Mouse (Mus musculus) MN1 (cell line): ENCODE data around the gene Gstp1.
"Not testable (repeated sequence)": the region's sequence is repeated elsewhere in the genome, so short reads cannot be mapped to it uniquely, and the experiment has no call there.

Experiments
- DNase-seq: peaks from one replicate; pipeline ENCODE4 v3.0.0-alpha.2; 2016; ENCODE audit warnings: low spot score

The Gstp1 gene

DNA sequence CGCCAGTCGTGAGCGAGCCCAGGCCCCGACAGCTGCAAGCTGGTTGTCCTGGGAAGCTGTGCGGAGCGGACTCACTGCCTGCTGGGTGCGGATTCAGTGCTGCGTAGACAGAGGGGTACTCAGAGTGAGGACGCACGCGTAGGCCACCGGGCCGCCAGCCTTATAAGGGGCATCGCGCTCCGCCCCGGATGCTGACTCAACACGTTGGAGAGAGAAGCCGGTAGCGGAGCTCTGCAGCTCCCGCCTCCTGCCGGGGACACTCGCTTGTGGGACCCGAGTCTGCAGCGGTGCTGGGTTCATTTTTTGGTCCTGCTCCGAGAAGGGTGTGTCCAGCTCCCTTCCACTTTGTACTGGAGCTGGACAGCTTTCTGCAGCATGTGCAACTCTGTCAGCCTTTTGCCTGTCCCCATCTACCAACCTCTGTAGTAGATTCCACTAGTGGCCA is at the start of gene Gstp1:
Gstp1 (minus strand) TSS at position 198 of the 445 bp plus-strand sequence.
- DNase-seq = peak; percentile 81

DNA sequence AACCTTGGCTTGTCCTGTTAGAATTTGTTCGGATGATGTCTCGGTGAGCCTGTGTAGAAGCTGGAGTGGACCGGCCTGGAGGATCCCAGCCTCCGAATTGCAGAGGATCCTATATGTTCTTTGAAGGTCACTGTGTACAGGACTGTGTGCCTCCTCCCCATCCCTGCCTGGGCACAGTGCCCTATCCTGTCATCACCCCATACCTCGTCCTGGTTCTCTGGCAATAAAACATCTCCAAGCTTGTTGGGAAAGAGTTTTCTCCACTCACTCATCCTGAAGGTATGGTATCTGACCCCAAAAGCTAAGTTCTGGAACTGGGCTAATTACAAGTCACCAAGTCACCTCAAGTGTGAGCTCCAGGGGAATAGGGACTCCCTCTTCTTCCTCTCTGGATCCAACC is 49.3 kb upstream of the Gstp1 start:
- no peak for DNase-seq

DNA sequence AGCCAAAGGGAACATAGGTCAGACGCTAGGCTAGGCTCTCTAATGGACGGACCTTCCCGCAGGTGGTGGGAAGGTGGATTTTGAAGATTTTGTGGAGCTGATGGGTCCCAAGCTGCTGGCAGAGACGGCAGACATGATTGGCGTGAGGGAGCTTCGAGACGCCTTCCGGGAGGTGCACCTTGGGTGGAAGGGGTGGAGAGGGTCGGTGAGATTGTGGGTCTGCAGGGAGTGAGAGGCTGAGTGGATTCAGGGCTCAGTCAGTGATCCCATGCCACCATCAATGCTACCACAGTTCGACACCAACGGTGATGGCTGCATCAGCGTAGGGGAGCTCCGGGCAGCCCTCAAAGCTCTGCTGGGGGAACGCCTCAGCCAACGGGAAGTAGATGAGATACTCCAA is 48.4 kb upstream of the Gstp1 start:
- DNase-seq = no peak

DNA sequence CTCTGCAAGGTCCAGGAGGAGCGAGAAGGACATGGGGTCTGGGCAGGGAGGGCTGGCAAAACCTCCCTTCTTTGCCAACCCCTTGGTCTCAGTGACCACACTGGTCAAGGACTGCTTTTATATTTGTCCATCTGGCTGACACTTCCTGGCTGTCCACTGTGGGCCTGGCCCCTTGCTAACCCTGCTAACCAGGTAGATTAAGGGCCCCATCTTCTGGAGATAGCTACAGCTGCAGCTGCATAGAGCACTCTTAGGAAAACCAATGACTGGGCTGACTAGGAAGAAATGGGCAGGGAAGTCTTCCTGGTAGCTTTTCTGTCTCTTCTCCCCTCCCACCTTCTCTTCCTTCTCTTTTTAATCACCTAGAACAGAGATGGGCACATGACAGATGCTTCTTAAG is 47.2 kb upstream of the Gstp1 start:
- no peak for DNase-seq

DNA sequence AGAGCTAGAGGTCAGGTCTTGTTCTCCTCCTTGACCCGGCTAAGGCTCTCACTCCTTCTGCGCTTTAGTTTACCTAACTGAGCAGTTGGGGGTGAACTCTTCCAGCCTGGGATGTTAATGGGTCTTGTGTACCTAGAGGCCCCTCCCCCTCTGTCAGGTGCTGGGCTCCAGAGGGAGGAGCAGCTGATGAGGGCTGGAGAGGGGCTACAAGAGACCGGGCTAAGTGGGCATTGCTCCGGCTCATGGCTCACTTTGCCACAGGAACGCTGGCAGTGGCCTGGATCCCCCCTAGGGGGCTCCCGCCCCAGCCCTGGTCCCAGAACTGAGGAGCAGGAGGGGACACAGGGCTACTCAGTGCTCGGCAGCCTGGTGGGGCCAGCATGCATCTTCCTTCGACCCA is 46.0 kb upstream of the Gstp1 start:
- DNase-seq = no peak

DNA sequence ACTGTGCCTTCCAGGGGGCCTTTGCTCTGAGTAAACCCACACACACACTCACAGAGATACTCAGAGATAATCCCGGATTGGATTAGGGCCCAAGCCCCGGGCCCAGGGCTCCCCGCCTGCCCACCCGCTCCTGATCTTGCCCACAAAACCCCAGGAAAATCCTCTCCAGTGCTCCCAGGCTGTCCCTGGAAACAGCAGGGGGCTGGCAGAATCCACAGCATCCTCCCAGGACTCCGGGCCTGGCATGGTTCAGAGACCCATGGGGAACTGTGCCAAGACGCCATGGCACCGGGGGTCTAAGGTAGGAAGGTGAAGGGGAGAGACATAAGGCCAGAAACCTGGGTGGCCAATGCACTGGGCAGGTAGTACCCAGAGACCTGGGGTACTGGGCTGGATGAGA is 45.5 kb upstream of the Gstp1 start:
- DNase-seq = no peak

DNA sequence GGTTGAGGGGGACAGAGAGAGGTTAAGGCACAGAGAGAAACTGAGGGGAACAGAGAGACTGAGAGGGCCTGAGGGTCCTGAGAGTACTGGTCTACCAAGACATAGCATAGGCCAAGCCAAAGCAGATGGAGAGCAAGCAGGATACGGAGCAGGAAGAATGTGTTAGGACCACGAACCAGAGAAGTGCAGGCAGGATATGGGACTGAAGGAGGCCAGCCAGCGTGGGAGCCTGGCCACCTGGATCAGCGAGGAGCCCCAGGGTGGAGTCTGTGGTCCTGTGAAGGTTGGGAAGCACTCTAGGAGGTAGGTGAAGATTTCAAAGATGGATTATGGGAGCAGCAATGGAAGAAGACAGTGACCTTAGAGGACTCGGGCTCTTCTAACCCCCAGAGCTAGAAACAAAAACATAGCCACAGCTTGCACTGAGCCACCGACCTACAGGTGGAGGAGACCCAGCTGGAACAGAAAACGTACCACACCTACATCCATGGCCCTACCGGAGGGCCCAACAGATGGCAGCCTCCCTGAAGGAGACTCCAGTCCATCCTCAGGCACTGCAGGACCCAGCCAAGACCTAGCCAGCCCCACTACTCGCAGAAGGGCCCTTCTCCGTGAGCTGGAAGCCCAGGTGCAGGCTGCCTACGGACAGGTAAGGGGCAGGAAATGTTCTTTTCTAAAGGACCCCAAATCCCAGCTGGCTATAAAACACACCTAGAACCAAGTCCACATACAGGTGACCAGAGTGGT is 44.6 kb upstream of the Gstp1 start:
- DNase-seq = no peak

DNA sequence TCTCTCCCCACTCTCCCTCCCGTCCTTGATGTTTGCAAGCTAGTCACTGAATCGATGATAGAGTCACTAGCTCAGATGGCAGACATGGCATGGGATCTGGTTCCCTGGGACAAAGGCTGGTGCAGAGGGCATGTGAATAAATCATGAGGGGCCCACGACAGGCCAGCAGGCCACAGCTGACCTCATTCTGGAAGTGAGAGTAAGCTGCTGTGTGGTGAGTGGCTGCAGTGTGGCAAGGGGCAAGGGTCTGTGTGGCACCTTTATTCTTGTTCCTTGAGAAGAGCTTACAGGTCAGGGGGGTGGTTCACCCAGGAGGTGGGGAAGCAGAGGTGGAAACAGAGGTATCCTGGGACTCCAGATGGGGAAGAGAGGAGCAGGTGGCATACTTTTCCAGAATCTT is 43.6 kb upstream of the Gstp1 start, which contains the start of gene Cabp2:
Cabp2 (plus strand) TSS at position 185 of the 400 bp plus-strand sequence.
- no peak for DNase-seq

DNA sequence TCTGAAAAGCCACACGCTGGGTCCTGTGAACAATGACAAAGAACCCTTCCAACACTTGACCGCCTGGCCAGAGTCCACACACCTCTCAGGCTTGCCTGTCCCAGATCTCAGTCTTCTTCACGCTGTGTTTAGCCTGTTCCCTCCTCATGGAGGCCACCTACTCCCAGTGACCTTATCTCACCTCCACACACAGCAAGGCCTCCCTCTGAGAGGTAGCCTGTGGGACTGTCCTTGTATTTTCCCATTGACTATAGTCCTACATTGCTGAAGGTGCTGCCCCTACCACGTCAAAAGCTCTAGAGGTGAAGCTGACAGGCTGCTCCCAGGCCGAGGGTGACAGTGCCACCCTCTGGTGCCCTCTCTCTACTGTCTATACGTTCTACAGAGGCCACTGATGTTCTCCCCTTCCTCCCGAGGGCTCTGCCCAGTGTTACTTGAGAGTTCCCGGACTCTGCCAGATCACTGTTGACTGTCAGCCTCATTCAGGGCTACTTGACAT is 42.8 kb upstream of the Gstp1 start:
- no peak for DNase-seq

DNA sequence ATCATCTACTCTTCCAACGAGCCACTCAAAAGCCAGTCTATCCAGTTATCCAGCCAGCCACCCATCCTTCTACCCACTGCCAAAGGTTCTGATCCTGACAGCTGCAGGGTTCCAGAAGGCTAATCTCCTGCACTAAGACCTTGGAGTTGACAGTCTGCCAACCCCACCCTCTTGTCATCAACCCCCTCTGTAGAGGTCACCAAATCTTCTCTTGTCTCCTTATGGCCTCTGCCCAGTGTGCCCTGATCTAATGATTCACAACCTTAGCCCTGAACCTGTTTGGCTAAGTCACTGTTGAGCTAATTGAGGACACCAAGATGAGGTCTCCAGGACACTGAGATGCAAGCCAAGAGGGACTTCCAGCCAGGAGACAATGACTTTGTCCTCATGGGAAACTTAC is 41.8 kb upstream of the Gstp1 start:
- no peak for DNase-seq

DNA sequence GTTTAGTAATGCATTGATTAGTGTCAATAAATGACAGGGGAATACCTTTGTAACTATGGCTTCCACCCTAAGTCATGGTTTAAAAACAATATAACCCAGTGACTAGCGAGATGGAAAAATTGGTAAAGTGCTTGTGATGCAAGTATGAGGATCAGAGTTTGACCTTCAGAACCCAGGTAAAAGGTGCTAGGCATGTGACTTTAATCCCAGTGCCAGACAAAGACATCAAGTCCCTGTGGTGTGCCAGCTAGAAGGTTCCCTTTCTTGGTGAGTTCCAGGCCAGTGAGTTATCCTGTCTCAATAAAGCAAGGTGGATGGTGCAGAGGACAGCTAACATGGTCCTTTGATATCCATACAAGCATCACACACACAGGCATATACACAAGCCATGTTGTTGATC is 37.7 kb upstream of the Gstp1 start:
- no peak for DNase-seq

DNA sequence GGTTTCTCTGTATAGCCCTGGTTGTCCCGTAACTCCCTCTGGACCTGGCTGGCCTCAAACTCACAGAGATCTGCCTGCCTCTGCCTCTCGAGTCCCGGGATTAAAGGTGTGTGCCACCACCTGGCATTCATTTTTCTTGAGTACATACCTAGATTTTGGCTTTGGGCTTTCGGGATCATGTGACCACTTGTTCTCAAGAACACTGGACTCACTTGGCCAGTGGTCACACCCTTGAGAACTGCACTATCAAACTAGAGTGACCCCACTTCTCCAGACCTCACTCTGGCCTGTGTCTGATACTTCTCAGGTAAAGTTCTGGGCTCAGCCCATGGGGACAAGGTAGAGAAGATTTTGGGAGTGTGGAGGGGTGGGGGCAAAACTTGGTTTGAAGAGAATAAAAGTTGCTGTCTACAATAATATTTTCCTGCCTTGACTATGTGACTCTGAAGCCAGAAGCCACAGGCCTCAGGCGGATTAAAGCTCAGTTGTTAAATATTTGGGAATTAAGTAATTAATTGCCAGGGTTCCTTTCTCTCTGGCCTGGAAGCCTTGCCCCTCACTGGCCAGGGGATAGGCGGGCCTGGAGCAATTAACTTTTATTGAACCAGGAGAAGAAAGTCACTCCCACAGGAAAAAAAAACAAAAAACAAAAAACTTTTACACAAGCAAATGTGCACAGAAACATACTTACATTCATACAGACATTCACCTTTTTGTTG is 35.1 kb upstream of the Gstp1 start:
- no peak for DNase-seq

DNA sequence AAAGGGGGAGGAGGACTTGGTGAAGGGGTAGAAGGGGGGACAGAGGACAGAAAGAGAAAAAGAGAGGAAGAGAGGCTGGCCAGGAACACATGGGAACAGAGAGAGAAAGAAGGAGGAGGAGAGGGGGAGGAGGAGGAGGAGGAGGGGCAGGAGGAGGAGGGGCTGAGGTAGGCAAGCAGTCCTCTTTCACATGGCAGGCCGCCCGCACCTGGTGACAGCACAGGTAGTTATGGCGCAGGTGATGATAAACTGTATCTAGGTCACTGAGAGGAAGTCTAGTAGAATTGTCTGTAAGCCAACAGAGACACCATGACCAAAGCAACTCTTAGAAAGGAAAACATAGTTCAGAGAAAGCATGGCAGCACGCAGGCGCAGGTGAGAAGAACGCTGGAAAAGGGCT is 33.6 kb upstream of the Gstp1 start:
- DNase-seq = no peak

DNA sequence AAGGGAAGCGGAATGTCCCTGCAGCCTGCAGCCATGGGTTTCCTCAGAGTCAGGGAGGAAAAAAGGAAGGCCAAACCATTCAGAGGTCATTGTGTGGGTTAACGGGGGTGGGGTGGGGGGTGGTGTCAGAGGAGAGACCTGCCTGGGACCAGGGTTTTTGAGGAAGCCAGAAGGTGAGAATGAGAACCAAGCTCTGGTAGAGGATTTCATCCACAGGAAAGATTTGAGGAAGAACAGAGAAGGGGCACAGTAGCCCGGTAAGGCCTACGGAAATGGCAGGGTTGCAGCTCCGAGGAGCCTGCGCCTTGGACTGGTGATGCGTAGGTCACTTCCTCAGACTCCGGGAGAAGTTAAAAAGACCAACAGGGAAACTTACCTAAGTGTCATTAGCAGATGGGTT is 33.0 kb upstream of the Gstp1 start:
- no peak for DNase-seq

DNA sequence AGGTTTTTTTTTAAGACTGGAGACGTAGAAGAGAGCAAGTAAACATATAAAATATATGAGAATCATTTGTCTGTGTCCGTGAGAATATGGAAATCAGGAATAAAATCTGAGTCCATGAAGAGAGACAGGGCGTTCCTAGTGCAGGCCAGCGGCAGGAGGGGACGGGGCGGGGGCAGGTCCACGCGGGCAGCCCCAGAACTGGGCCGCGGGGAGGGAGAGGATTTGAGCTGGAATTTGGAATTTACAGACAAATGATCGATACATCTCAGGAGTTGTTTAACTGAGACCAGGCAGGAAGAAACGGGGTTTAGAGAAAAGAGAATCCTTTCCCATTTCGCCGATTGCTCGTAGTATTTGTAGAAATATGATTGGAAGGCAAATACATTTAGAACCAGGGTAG is 32.5 kb upstream of the Gstp1 start:
- no peak for DNase-seq

DNA sequence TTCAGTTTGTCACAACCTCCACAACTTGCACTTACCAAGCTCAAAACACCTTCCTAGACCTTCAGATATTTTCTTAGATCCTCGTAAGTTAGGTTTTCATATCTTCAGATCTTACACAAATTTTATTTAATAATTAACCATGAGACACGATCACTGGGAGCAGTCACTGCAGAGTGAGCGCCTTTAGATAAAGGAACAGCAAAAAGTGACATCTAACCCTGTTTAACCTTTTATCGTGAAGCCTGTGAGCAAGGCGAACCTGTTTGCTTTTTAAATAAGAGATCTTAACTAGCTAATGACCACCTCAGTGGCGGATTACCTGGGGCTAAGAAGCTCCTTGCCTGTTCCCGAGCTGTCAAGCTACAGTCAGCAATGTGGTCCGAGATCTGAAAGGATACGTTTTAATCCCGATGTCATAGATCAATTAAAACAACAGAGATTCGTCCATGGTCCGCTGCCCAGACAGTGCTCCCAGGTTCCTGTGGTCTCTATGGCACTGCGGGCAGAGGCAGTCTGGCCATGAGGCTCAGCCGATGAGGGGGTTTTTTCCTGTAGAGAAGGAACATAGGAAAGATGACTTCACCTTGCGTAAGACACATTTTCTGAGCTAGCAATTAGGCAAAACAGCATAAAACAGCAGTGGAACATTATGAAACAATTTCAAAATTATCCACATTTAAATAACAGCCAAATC is 31.1 kb upstream of the Gstp1 start:
- no peak for DNase-seq

DNA sequence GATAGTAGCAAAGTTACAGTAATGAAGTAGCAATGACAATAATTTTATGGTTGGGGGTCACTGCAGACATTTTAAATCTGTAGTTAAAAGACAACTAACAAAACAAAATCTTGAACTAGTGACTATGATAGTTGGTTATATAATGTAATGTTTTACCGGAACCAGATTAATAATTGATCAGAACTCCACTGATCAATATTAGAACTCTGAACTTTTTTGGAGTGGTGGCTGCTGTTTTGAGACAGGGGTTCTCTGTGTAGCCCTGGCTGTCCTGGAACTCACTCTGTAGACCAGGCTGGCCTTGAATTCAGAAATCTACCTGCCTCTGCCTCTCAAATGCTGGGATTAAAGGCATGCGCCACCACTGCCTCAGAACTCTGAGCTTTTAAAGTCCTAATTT is 30.5 kb upstream of the Gstp1 start:
- DNase-seq = not testable (repeated sequence)

DNA sequence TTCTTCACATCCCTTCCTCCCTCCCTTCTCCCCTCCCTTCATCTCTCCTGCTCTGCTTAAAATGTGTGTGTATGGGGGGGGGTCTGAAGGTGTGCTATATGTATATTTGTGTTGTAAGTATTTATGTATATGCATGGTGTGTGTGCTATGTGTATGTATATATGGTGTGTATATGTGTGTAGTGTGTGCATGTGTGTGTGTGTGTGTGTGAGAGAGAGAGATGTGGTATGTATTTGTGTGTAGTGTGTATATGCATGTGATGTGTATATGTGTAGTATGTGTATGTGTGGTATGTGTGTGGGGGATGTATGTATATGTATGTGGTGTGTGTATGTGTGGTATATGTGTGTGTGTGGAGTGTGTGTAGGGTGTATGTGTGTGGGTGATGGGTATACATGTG is 29.1 kb upstream of the Gstp1 start:
- DNase-seq = no peak

DNA sequence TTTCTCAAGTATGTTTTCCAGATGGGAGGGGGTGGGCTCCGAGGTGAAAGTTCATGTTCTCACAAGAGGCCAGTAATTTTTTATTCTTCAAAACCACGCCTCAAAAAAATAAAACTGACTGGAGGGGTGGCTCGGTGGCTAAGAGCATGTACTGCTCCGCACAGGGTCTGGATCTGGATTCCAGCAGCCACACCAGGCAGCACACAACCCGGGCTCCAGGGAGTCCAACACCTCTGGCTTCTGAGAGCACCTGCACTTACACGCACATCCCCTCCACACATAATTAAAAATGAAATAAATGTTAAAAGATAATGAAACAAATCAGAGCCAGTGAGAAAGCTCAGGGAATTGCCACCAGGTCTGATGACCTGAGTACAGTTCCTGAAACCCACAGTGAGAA is 28.5 kb upstream of the Gstp1 start:
- DNase-seq = no peak

DNA sequence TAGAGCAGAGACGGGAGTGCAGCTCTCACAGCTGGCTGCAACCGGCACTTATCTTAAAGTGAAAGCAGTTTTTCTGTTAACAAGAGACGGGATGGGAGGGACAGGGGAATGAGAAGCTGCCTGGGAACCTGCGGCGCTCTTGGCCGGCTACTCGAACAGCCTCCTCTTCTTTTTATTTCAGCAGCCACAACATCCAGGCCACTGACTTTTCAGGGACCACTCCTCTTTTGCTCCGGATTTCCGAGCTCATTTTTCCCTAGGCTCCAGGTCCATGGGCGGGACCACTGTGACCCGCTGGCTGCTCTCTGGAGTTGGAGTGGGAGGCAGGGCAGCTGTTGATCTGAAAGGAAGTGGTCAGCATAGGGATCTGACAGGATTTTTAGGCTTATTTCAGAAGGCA is 26.7 kb upstream of the Gstp1 start:
- not testable (repeated sequence) for DNase-seq

DNA sequence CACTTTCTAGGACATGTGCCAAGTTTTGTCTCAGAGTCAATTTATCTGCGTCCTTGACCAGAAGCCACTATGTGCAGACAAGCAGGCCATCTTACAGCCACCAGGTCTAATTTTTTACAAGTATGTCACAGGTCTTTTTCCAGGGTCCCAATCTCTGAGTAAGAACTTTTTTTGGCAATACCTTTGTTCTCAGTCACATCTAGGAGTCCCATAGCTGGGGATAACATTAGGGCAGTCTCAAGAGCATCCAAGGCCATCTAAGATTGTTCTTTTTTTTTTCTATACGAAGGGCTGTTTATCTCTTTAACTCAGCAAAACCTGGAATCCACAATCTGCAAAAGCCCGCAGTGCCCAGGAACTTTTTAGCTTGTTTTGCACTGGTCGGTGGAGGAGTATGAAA is 25.6 kb upstream of the Gstp1 start:
- DNase-seq = not testable (repeated sequence)

DNA sequence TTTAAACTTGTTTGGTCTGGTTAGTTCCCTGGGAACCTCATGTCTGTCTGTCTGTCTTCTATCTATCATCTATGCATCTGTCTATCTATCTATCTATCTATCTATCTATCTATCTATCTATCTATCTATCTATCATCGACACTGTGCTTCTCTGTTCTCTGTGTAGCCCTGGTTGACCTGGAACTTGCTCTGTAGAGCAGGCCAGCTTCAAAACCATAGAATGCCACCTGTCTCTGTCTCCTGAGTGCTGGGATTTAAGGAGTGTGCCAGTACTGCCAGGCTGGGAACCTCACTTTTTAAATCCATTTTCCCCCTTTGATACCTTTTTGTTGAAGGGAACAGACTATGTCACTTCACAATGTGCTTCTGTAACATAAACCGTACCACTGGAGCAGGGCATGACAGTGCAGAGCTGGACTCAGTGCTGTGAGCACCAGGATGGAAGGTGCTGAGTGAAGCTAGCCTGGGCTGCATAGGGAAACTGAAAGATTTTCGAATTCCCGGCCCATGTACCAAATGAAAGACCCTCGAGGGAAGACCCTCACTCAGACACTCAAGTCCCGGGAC is 23.2 kb upstream of the Gstp1 start:
- no peak for DNase-seq
